Mouse (Mus musculus) heart, adult 2 months (tissue): ENCODE results near the gene Gpr183.

Source experiments
- CTCF ChIP-seq: fragments of 200-600 bp; IDR thresholded peaks from 2 replicates; pipeline ENCODE4 v1.8.1; 2022; ENCODE audit warnings: antibody characterized with exemption, mild to moderate bottlenecking, moderate library complexity
- EP300 ChIP-seq: fragments of 200-500 bp; IDR thresholded peaks from 2 replicates; pipeline ENCODE4 v1.6.1; 2011; ENCODE audit warnings: low read depth, low read length, control low read depth; ENCODE audit not compliant: insufficient read depth
- POLR2A ChIP-seq: fragments of 200-500 bp; IDR thresholded peaks from 2 replicates; pipeline ENCODE4 v1.6.1; 2011; ENCODE audit warnings: mild to moderate bottlenecking, low read depth, low read length, control low read depth; ENCODE audit not compliant: insufficient read depth

GRCm38 (mm10) chr14:121931594-121931993 lies 33.4 kb downstream of the Gpr183 start:
- TF ChIP-seq CTCF (no peak), EP300 (no peak), POLR2A (no peak)
